Mouse (Mus musculus) G1E (cell line): ENCODE data around the gene Tia1. TPM values are rescaled to one million over a fixed set of nuclear protein-coding genes. Genes with fewer than 3 reads are reported as not detected.
A peak's percentile ranks its signal among the peaks of the same experiment; 100 is the strongest.

Source experiments
- ATAC-seq: 2 replicates; pipeline ENCODE4 v1.8.0; 2016; ENCODE audit warnings: mild to moderate bottlenecking; ENCODE audit not compliant: insufficient number of reproducible peaks, poor library complexity, low FRiP score, severe bottlenecking; ENCODE audit errors: extremely low read depth
- DNase-seq: peaks from one replicate; pipeline ENCODE4 v3.0.0; 2012; ENCODE audit warnings: low spot score
- H3K27me3 ChIP-seq: 2 replicates; pipeline ENCODE4 v1.6.1; 2012; ENCODE audit warnings: mild to moderate bottlenecking, low read length, inconsistent platforms; ENCODE audit not compliant: insufficient read depth
- H3K36me3 ChIP-seq: replicated peaks from 2 replicates; pipeline ENCODE3; 2012; ENCODE audit warnings: mild to moderate bottlenecking, inconsistent platforms
- H3K4me1 ChIP-seq: 2 replicates; pipeline ENCODE4 v1.6.1; 2012; ENCODE audit warnings: low read depth, low read length, inconsistent platforms, mixed read lengths; ENCODE audit not compliant: insufficient read depth
- H3K4me3 ChIP-seq: 2 replicates; pipeline ENCODE4 v1.5.1; 2012; ENCODE audit warnings: low read depth, mild to moderate bottlenecking, inconsistent platforms, low read length, moderate library complexity, mixed read lengths
- H3K9me3 ChIP-seq: replicated peaks from 2 replicates; pipeline ENCODE4 v1.6.1; 2012; ENCODE audit warnings: inconsistent platforms
- CTCF ChIP-seq: IDR thresholded peaks from 2 replicates; pipeline ENCODE4 v1.5.1; 2012; ENCODE audit warnings: low read depth, low read length, inconsistent platforms, mixed read lengths
- GATA1 ChIP-seq: IDR thresholded peaks from 2 replicates; pipeline ENCODE4 v1.6.1; 2012; ENCODE audit warnings: borderline replicate concordance, low read length, inconsistent platforms, mixed read lengths
- GATA2 ChIP-seq: IDR thresholded peaks from 2 replicates; pipeline ENCODE4 v1.6.1; 2012; ENCODE audit warnings: low read depth, low read length, inconsistent platforms, borderline replicate concordance
- POLR2AphosphoS5 ChIP-seq: IDR thresholded peaks from 2 replicates; pipeline ENCODE4 v1.6.1; 2012; ENCODE audit warnings: low read depth, low read length, inconsistent platforms; ENCODE audit not compliant: insufficient replicate concordance
- TAL1 ChIP-seq: conservative IDR thresholded peaks from 2 replicates; pipeline ENCODE4 v1.6.1; 2012; ENCODE audit warnings: low read depth, low read length, inconsistent platforms, mixed read lengths
- polyA plus RNA-seq: library from polyadenylated mRNA; stranded (reverse); fragments of >175 nt; gene quantifications from 2 replicates; pipeline ENCODE4 v1.2.3, GENCODE M21; 2012
- total RNA-seq, 2 experiments: library from RNA; stranded (forward) in 1 of 2; stranded (reverse) in 1 of 2; fragments of 200-1000 nt in 1 of 2; fragments of >200 nt in 1 of 2; fragmentation: Nextera tagmentation in 1 of 2; gene quantifications; 2 replicates each; pipeline ENCODE4 v1.2.3; 2014 to 2017

Gene Tia1
- total and polyA plus RNA-seq, 3 experiments, result 25.4 to 165 (median 84.0) TPM

- peak; percentile 96 for ATAC-seq
- Histone ChIP-seq H3K4me1 (peaks cover 44% of the 10 kb centered on the region), H3K36me3 (peaks cover 31% of the 10 kb centered on the region), H3K9me3 (no peaks in the 10 kb centered on the region; the same call in 1 of the 2 replicates), H3K4me3 (peak within 1 kb of the TSS; percentile 93), H3K27me3 (peaks cover 16% of the 10 kb centered on the region)
- DNase-seq, result peak; percentile 93
- TF ChIP-seq CTCF (peak; percentile 77), GATA1 (no peak)
These were observed 38.5 kb upstream of the Tia1 start, which contains the start of gene Fam136a for GRCm38 (mm10) chr6:86365371-86366124. Fam136a (plus strand) TSS chr6:86365646.

- ATAC-seq (no peak), DNase-seq (no peak)
- peaks cover 51% of the 10 kb centered on the region for H3K4me1 ChIP-seq
- peaks cover 9% of the 10 kb centered on the region for H3K27me3 ChIP-seq
- H3K9me3 ChIP-seq, result no peaks in the 10 kb centered on the region; the same call in 1 of the 2 replicates
- peak overlapping the region; percentile 93 for H3K4me3 ChIP-seq
- H3K36me3 ChIP-seq, result peaks cover 31% of the 10 kb centered on the region
- no peak for TF ChIP-seq POLR2AphosphoS5
- TF ChIP-seq GATA2, result no peak
- TF ChIP-seq GATA1, result no peak
- no peak for TF ChIP-seq CTCF
- no peak for TF ChIP-seq TAL1
These were observed 37.7 kb upstream of the Tia1 start for GRCm38 (mm10) chr6:86366125-86366852.

DNA sequence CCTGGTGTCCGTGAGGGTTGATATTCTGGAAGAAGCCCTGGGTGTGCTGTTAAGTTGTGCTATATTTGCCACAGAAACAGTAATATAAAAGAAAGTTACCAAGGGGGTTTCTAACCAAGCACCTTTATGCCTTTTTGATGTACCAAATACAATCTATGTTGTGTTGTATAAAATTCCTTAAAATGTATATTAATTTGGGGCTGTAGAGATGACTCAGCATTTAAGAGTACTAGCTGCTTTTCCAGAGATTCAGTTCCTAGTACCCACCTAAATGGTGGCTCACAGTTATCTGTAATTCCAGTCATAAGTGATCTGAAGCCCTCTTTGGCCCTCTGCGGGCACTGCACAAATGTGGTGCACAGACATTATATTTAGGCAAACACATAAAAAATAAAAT, 37.2 kb upstream of the Tia1 start:
- peaks cover 51% of the 10 kb centered on the region for H3K4me1 ChIP-seq
- DNase-seq (no peak), ATAC-seq (no peak)
- no peaks in the 10 kb centered on the region for H3K9me3 ChIP-seq
- no peak for TF ChIP-seq GATA2
- H3K27me3 ChIP-seq, result 0 out of 2 replicates have a peak, but pooled peaks cover 4% of the 10 kb centered on the region
- H3K36me3 ChIP-seq, result peaks cover 31% of the 10 kb centered on the region
- H3K4me3 ChIP-seq, result peak overlapping the region; percentile 93

- Histone ChIP-seq H3K9me3 (no peaks in the 10 kb centered on the region), H3K27me3 (no peaks in the 10 kb centered on the region), H3K4me3 (no peak overlapping the region), H3K4me1 (peaks cover 62% of the 10 kb centered on the region), H3K36me3 (peaks cover 35% of the 10 kb centered on the region)
- no peak for TF ChIP-seq TAL1
- TF ChIP-seq POLR2AphosphoS5, result no peak
- no peak for TF ChIP-seq CTCF
- no peak for TF ChIP-seq GATA1
- no peak for TF ChIP-seq GATA2
- ATAC-seq (no peak), DNase-seq (no peak)
These were observed 35.5 kb upstream of the Tia1 start for GRCm38 (mm10) chr6:86368479-86368878.

DNA sequence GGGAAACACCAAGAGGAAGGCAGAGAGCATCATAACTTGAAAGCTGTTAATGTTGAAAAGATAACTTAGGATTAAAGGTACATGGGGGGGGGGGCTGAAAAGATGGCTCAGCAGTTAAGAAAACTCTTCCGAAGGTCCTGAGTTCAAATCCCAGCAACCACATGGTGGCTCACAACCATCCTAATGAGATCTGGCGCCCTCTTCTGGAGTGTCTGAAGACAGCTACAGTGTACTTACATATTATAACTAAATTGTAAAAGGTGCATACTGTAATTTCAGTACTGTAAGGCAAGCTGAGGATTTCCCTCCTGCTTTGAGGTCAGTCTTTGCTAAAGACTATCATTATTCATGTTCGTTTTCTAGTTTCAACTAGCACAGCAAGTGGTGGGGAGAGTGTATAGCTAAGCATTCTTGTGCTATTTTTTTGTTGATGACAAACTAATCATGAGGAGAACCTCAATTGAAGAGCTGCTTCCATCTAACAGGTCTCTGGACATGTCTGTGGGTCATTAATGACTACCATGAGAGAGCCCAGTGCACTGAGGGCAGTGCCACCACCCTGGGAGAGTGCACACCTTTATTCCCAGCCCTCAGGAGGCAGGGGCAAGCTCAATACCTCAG, 33.8 kb upstream of the Tia1 start:
- TF ChIP-seq CTCF, result no peak
- TF ChIP-seq TAL1, result no peak
- TF ChIP-seq GATA2, result no peak
- no peak for TF ChIP-seq POLR2AphosphoS5
- no peak for TF ChIP-seq GATA1
- Histone ChIP-seq H3K36me3 (peaks cover 51% of the 10 kb centered on the region), H3K27me3 (no peaks in the 10 kb centered on the region), H3K4me1 (peaks cover 57% of the 10 kb centered on the region), H3K9me3 (no peaks in the 10 kb centered on the region), H3K4me3 (peak overlapping the region; percentile 96)
- ATAC-seq (no peak), DNase-seq (no peak)

DNA sequence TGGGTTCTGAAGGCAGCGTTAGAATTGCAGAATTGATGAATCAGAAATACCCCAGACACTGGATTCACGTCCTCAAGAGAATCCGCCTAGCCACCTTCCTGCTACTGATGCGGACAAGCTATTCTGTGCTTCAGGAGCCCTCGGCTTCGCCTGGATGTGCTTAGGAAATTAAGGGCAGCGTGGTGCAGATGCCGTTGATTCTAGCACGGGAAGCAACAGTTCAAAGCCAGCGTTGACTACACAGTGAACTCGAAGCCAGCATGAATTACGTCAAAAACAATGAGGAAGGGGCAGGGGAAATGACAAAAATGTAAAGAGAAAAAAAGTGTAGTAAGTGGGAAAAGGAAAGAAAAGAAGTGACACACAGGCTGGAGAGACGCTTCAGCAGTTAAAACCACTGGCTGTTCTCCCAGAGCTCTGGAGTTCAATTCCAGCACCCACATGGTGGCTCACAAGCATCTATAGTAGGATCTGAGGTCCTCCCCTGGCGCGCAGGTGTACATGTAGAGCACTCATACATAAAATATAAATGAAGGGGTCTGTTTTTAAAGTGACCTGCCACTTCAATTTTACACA, 33.2 kb upstream of the Tia1 start, which contains the start of gene Snrpg:
Snrpg (plus strand) TSS at position 541 of the 576 bp plus-strand sequence.
- Histone ChIP-seq H3K9me3 (no peaks in the 10 kb centered on the region), H3K4me3 (peak within 1 kb of the TSS; percentile 96), H3K27me3 (no peaks in the 10 kb centered on the region), H3K4me1 (peaks cover 57% of the 10 kb centered on the region), H3K36me3 (peaks cover 55% of the 10 kb centered on the region)
- TF ChIP-seq CTCF (no peak), POLR2AphosphoS5 (no peak; the same call in 1 of the 2 replicates), TAL1 (no peak), GATA1 (no peak), GATA2 (no peak)
- DNase-seq (no peak), ATAC-seq (no peak)
